Mouse (Mus musculus) MEL (cell line): ENCODE measurements around the gene Mertk. TPM values are rescaled to one million over a fixed set of nuclear protein-coding genes. Genes with fewer than 3 reads are reported as not detected.

Experiments used
- DNase-seq: peaks from one replicate; pipeline ENCODE4 v3.0.0; 2011; ENCODE audit warnings: low read depth, low spot score
- H3K27ac ChIP-seq: 2 replicates; pipeline ENCODE4 v1.5.1; 2012; ENCODE audit warnings: low read depth, mild to moderate bottlenecking, control low read depth, low read length, moderate library complexity; ENCODE audit not compliant: control insufficient read depth
- H3K27me3 ChIP-seq, 2 experiments: fragments of 150-350 bp in 1 of 2; sonication (generic) in 1 of 2; 2 replicates each; pipeline ENCODE4 v1.6.1; 2012; ENCODE audit warnings: low read length in 2 of 2, mild to moderate bottlenecking in 2 of 2, improper control_type of control experiment in 1 of 2, moderate library complexity in 1 of 2; ENCODE audit not compliant: insufficient read depth in 2 of 2, control insufficient read depth in 1 of 2
- H3K36me3 ChIP-seq, 2 experiments: 2 replicates each; pipeline ENCODE4 v1.6.1; 2012 to 2014; ENCODE audit warnings: low read length in 2 of 2, improper control_type of control experiment in 1 of 2, inconsistent platforms in 1 of 2, mild to moderate bottlenecking in 1 of 2; ENCODE audit not compliant: insufficient read depth in 2 of 2, control insufficient read depth in 1 of 2
- H3K4me1 ChIP-seq, 2 experiments: fragments of 150-350 bp in 1 of 2; sonication (generic) in 1 of 2; 2 replicates each; pipeline ENCODE4 v1.6.1; 2012; ENCODE audit warnings: low read length in 2 of 2, improper control_type of control experiment in 1 of 2, mild to moderate bottlenecking in 1 of 2; ENCODE audit not compliant: insufficient read depth in 2 of 2, control insufficient read depth in 1 of 2
- H3K4me3 ChIP-seq, 2 experiments: fragments of 150-350 bp in 1 of 2; sonication (generic) in 1 of 2; 2 replicates each; pipeline ENCODE4 v1.5.1; 2012; ENCODE audit warnings: low read depth in 2 of 2, low read length in 2 of 2, mild to moderate bottlenecking in 2 of 2, moderate library complexity in 2 of 2, control low read depth in 1 of 2, improper control_type of control experiment in 1 of 2; ENCODE audit not compliant: control insufficient read depth in 1 of 2, insufficient read depth in 1 of 2
- H3K79me2 ChIP-seq: 2 replicates; pipeline ENCODE4 v1.6.1; 2012; ENCODE audit warnings: mild to moderate bottlenecking, low read length, moderate library complexity; ENCODE audit not compliant: control insufficient read depth, poor library complexity, insufficient read depth
- H3K9ac ChIP-seq: 2 replicates; pipeline ENCODE4 v1.6.1; 2012; ENCODE audit warnings: low read depth, mild to moderate bottlenecking, control low read depth, low read length, moderate library complexity; ENCODE audit not compliant: control insufficient read depth, poor library complexity, severe bottlenecking
- H3K9me3 ChIP-seq: fragments of 150-350 bp; sonication (generic); replicated peaks from 2 replicates; pipeline ENCODE4 v1.6.1; 2012; ENCODE audit warnings: mild to moderate bottlenecking, low read length, improper control_type of control experiment, moderate library complexity; ENCODE audit not compliant: insufficient read depth
- CHD1 ChIP-seq: IDR thresholded peaks from 2 replicates; pipeline ENCODE4 v1.6.1; 2012; ENCODE audit warnings: low read depth, mild to moderate bottlenecking, inconsistent platforms, low read length, improper control_type of control experiment
- CHD2 ChIP-seq: IDR thresholded peaks from 2 replicates; pipeline ENCODE4 v1.6.1; 2011; ENCODE audit warnings: low read length, improper control_type of control experiment
- CTCF ChIP-seq, 3 experiments: IDR thresholded peaks in 2 of 3; conservative IDR thresholded peaks in 1 of 3; 2 replicates each; pipeline ENCODE4 v1.5.1; 2011 to 2012; ENCODE audit warnings: low read length in 3 of 3, low read depth in 2 of 3, mild to moderate bottlenecking in 2 of 3, improper control_type of control experiment in 1 of 3, inconsistent platforms in 1 of 3, mixed read lengths in 1 of 3, moderate library complexity in 1 of 3; ENCODE audit not compliant: control insufficient read depth in 1 of 3, insufficient read depth in 1 of 3, poor library complexity in 1 of 3, severe bottlenecking in 1 of 3
- E2F4 ChIP-seq: IDR thresholded peaks from 2 replicates; pipeline ENCODE4 v1.6.1; 2011; ENCODE audit warnings: low read depth, low read length, improper control_type of control experiment, borderline replicate concordance
- ETS1 ChIP-seq: IDR thresholded peaks from 2 replicates; pipeline ENCODE4 v1.6.1; 2012; ENCODE audit warnings: low read depth, mild to moderate bottlenecking, inconsistent platforms, low read length, improper control_type of control experiment, moderate library complexity
- HCFC1 ChIP-seq: IDR thresholded peaks from 2 replicates; pipeline ENCODE4 v1.6.1; 2012; ENCODE audit warnings: low read depth, mild to moderate bottlenecking, inconsistent platforms, low read length, improper control_type of control experiment, moderate library complexity
- JUND ChIP-seq: IDR thresholded peaks from 2 replicates; pipeline ENCODE4 v1.6.1; 2011; ENCODE audit warnings: low read depth, mild to moderate bottlenecking, improper control_type of control experiment, low read length
- MAFK ChIP-seq: IDR thresholded peaks from 2 replicates; pipeline ENCODE4 v1.6.1; 2011; ENCODE audit warnings: low read depth, mild to moderate bottlenecking, low read length, improper control_type of control experiment, borderline replicate concordance
- MAX ChIP-seq: IDR thresholded peaks from 2 replicates; pipeline ENCODE4 v1.6.1; 2011; ENCODE audit warnings: low read length, improper control_type of control experiment
- MAZ ChIP-seq: IDR thresholded peaks from 2 replicates; pipeline ENCODE4 v1.6.1; 2012; ENCODE audit warnings: low read depth, mild to moderate bottlenecking, inconsistent platforms, low read length, improper control_type of control experiment
- MXI1 ChIP-seq: IDR thresholded peaks from 2 replicates; pipeline ENCODE4 v1.6.1; 2011; ENCODE audit warnings: mild to moderate bottlenecking, low read depth, low read length, improper control_type of control experiment
- MYB ChIP-seq: IDR thresholded peaks from 2 replicates; pipeline ENCODE4 v1.6.1; 2011; ENCODE audit warnings: mild to moderate bottlenecking, low read depth, low read length, improper control_type of control experiment
- MYC ChIP-seq: IDR thresholded peaks from 2 replicates; pipeline ENCODE4 v1.6.1; 2011; ENCODE audit warnings: low read depth, mild to moderate bottlenecking, low read length, improper control_type of control experiment, moderate library complexity
- RAD21 ChIP-seq: IDR thresholded peaks from 2 replicates; pipeline ENCODE4 v1.6.1; 2011; ENCODE audit warnings: mild to moderate bottlenecking, low read depth, low read length, improper control_type of control experiment
- RCOR1 ChIP-seq: IDR thresholded peaks from 2 replicates; pipeline ENCODE4 v1.6.1; 2012; ENCODE audit warnings: low read depth, mild to moderate bottlenecking, inconsistent platforms, low read length, improper control_type of control experiment
- SMC3 ChIP-seq: IDR thresholded peaks from 2 replicates; pipeline ENCODE4 v1.6.1; 2011; ENCODE audit warnings: low read depth, low read length, improper control_type of control experiment
- TAL1 ChIP-seq: IDR thresholded peaks from 2 replicates; pipeline ENCODE4 v1.6.1; 2012; ENCODE audit warnings: mild to moderate bottlenecking, inconsistent platforms, low read length, moderate library complexity, mixed read lengths
- TCF12 ChIP-seq: IDR thresholded peaks from 2 replicates; pipeline ENCODE4 v1.6.1; 2014; ENCODE audit warnings: low read depth, mild to moderate bottlenecking, inconsistent platforms, low read length, improper control_type of control experiment, moderate library complexity
- UBTF ChIP-seq: IDR thresholded peaks from 2 replicates; pipeline ENCODE4 v1.6.1; 2012; ENCODE audit warnings: low read depth, mild to moderate bottlenecking, inconsistent platforms, low read length, improper control_type of control experiment, moderate library complexity, borderline replicate concordance; ENCODE audit not compliant: insufficient read depth
- USF1 ChIP-seq: IDR thresholded peaks from 2 replicates; pipeline ENCODE4 v1.6.1; 2014; ENCODE audit warnings: low read depth, mild to moderate bottlenecking, inconsistent platforms, low read length, improper control_type of control experiment, moderate library complexity
- ZC3H11A ChIP-seq: IDR thresholded peaks from 2 replicates; pipeline ENCODE4 v1.6.1; 2012; ENCODE audit warnings: low read depth, mild to moderate bottlenecking, inconsistent platforms, low read length, improper control_type of control experiment
- ZMIZ1 ChIP-seq: IDR thresholded peaks from 2 replicates; pipeline ENCODE4 v1.6.1; 2012; ENCODE audit warnings: low read depth, mild to moderate bottlenecking, inconsistent platforms, low read length, improper control_type of control experiment, moderate library complexity
- polyA plus RNA-seq, 2 experiments: library from polyadenylated mRNA; stranded (reverse) in 1 of 2; unstranded in 1 of 2; fragments of >175 nt in 1 of 2; fragments of >200 nt in 1 of 2; gene quantifications; 2 replicates each; pipeline versions ENCODE4 v1.2.1 to v1.2.4; 2012; ENCODE audit warnings: low replicate concordance in 2 of 2, low read depth in 1 of 2; ENCODE audit not compliant: insufficient read length in 2 of 2, insufficient read depth in 1 of 2, missing spikeins in 1 of 2
- total RNA-seq: library from RNA; depleted of rRNA; stranded (reverse); fragments of 300-350 nt; gene quantifications from 2 replicates; pipeline ENCODE4 v1.2.3, GENCODE M21; 2012

Gene Mertk
- total and polyA plus RNA-seq, 3 experiments, result not detected

- Histone ChIP-seq H3K9ac (no peak overlapping the region), H3K36me3 (no peaks in the 10 kb centered on the region), H3K4me1 (no peaks in the 10 kb centered on the region), H3K27ac (no peak overlapping the region), H3K27me3 (peaks cover 4 to 11% of the 10 kb centered on the region in 2 experiments), H3K4me3 (no peak overlapping the region), H3K9me3 (no peaks in the 10 kb centered on the region), H3K79me2 (no peaks in the 10 kb centered on the region)
- TF ChIP-seq USF1 (no peak), UBTF (no peak), ZC3H11A (no peak), TCF12 (no peak), SMC3 (no peak), RCOR1 (no peak), CTCF (IDR thresholded peaks at IDR 0.05 in 2 of 3, conservative IDR thresholded peaks at IDR 0.05 in 1 of 3; ENCODE audit: control insufficient read depth in 1 of 3, insufficient read depth in 1 of 3, low read depth in 2 of 3, low read length in 3 of 3, poor library complexity in 1 of 3, severe bottlenecking in 1 of 3) (no peak), MAX (no peak), MAZ (no peak), CHD1 (no peak), MAFK (no peak), CHD2 (no peak), MYC (no peak), MXI1 (no peak)
- DNase-seq, result no peak
Observed at GRCm38 (mm10) chr2:128719380-128719779, 20.6 kb downstream of the Mertk start.

DNA sequence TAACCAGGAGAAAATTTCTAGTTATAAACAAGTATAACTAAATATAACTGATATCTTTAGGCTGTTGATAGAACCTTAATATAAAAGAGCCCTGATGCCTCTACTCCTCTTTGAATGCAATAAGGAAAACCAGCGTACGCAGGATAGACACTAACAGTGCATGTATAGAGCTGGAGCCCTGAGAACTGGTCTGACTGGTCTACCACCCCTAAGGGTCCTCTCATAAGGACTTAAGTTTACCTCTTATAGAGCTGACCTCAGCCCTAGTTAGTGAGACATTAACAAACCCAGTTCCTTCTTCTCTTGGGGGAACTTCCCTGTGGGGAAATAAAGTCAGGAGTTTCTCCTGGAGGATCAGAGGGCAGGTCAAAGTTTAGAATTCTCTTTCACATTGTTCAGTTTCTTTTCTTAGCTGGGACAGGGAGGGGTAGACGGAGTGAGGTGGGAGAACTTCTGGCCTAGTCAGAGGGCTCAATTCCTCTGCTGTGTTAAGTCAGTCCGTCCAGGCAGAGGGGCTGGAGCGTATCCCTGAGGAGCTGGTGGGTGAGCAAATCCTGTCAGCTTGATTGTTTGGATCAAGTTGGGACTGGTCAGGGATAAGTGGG, 23.5 kb downstream of the Mertk start:
- Histone ChIP-seq H3K4me3 (no peak overlapping the region), H3K9ac (no peak overlapping the region), H3K79me2 (no peaks in the 10 kb centered on the region), H3K27me3 (peaks cover 0 to 2% of the 10 kb centered on the region in 2 experiments; a peak in 3 of 4 replicates), H3K9me3 (no peaks in the 10 kb centered on the region), H3K27ac (no peak overlapping the region), H3K36me3 (no peaks in the 10 kb centered on the region), H3K4me1 (no peaks in the 10 kb centered on the region)
- no peak for DNase-seq
- TF ChIP-seq MAFK, result no peak
- no peak for TF ChIP-seq RCOR1
- no peak for TF ChIP-seq MYC
- TF ChIP-seq CHD2, result no peak
- no peak for TF ChIP-seq ZC3H11A
- no peak for TF ChIP-seq JUND
- no peak for TF ChIP-seq ETS1
- TF ChIP-seq E2F4, result no peak
- no peak for TF ChIP-seq RAD21
- TF ChIP-seq MYB, result no peak
- TF ChIP-seq HCFC1, result no peak
- TF ChIP-seq ZMIZ1, result no peak
- no peak for TF ChIP-seq TAL1
- no peak for TF ChIP-seq CHD1
